Mouse (Mus musculus) layer of hippocampus, postnatal 25 days (tissue): ENCODE results near the gene Adamts5. TPM values are rescaled to one million over a fixed set of nuclear protein-coding genes. Genes with fewer than 3 reads are reported as not detected.
A peak's percentile ranks its signal among the peaks of the same experiment; 100 is the strongest.

Source experiments
- DNase-seq, 2 experiments: peaks; one replicate each; pipeline ENCODE4 v3.0.0; 2022; ENCODE audit warnings: mixed read lengths in 2 of 2, low spot score in 1 of 2; ENCODE audit errors: extremely low spot score in 1 of 2
- total RNA-seq, 2 experiments: library from RNA; stranded (reverse); gene quantifications; 2 replicates each; pipeline ENCODE4 v1.2.3; 2021

Adamts5 gene
- total RNA-seq: under 1 TPM; 0.69 to 0.73 TPM

DNA sequence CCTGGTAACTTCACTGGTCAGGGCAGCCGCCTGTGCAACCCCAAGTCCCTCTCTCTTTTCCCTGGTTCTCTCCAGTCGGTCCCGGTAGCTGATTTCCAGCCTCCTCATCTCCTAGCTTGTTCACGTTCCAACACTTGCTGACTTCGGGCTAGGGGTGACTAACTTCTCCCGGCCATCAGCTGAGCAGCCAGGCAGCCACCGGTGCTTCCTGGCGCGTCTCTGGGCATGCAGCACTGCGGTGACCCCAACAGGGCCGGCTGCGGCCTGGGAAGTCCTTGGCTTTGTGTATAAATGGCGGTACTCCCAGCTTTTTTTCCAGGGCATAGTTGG lies at the start of gene Adamts5:
TSS of gene Adamts5 (minus strand) at position 248 of the 330 bp plus-strand sequence.
- DNase-seq: no peak

DNA sequence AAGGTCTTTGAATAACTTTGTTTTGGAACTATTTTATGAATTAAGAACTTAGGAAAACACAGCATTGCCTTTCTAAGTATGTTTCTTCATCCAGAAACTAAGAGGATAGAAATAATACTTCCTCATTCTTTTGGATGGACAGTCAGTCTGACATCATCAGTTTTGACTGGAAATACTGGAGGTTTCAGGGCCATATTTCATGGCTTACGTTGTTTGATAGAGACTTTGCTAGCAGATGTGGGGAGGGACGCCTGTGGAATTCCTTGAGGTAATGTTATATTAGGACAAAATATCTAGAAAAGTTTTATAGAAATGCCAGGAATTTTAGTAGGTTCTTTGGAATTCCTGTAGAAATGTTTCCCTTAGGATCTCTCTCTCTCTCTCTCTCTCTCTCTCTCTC lies 48.7 kb upstream of the Adamts5 start:
- no peak for DNase-seq

- DNase-seq: no peak
These were observed 24.4 kb upstream of the Adamts5 start for GRCm38 (mm10) chr16:85926004-85926403.

GRCm38 (mm10) chr16:85922454-85922853 lies 20.8 kb upstream of the Adamts5 start:
- DNase-seq: no peak

GRCm38 (mm10) chr16:85920122-85920521 lies 18.5 kb upstream of the Adamts5 start:
- no peak for DNase-seq

- peak; percentile 22 to 34 for DNase-seq
These were observed 687 bp downstream of the Adamts5 start for GRCm38 (mm10) chr16:85900702-85901580.

- DNase-seq: no peak
These were observed 1.6 kb downstream of the Adamts5 start for GRCm38 (mm10) chr16:85899790-85900587.

DNA sequence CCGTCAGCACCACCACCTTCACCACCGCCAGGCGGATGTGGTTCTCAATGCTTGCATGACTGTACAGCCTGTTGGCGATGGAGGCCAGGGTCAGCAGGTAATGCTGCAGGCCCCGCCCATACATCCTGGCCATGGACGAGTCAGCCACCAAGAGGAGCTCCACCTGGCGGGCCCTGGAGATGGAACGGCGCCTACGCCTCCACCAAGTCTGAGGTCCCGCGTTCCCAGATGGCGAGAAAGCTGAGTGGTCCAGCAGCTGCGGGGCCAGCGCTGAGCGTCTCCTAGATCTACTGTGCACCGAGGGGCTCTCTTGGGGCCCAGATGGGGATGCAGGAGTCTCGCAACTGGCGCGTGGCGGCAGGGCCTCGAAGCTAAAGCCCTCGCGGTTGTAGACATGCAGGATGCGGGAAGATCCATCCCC lies 2.3 kb downstream of the Adamts5 start:
- no peak for DNase-seq

- DNase-seq: no peak
These were observed 2.8 kb downstream of the Adamts5 start for GRCm38 (mm10) chr16:85898816-85899215.

DNA sequence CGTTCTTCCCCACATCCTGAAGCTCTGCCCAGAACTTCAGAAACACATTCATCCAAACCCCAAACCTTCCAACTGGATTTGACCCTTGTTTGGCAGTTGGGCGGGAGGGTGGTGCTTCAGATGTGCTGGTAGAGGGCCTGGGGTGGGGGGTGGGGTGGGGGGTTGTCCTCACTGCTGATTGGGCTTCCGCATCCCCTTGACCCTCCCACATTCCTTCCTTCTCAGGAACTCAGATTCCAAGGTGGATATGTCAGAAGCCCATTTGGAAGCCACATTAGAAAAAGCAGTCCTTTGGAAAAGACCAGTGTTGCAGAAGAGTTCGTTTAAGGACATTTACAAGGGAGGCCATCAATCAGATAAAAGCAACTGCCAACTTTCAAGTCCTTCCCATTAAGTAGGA lies 3.2 kb downstream of the Adamts5 start:
- no peak for DNase-seq

GRCm38 (mm10) chr16:85897854-85898253 lies 3.8 kb downstream of the Adamts5 start:
- no peak for DNase-seq

DNA sequence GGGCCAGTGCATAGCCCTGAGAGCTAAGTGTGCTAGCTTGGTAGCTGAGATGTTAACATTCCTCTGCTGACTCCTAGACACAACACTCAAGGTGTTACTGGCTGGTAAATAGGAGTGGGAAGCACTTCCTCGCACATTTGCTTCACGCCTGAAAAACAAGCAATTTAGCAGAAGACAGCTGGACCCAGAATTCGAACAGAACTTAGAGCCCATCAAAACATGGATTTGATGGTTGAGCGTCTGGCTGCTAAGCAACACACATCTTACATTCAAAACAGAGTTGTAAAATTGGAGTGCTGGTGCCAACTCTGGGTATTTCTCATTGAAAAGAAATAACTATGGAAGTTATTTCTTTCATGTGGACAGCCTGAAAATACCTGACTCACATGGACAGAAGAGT lies 5.7 kb downstream of the Adamts5 start:
- no peak for DNase-seq

DNA sequence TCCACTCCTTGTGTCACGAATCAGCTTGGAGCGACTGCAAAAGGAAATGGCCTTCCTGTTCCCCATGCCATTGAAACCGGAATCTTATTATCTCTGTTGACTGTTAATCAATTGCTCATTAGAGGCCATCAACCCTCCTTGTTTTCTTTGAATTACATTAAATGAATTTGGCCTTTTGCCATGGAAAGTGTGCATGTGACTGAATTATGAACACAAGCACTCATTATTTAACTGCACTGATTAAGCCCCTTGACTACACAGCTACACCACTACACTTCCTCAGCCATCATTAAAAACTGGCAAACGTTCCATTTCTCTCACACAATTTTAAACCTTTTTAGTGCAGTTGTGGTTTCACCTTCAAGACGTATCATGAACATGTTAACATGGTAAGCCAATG lies 11.8 kb downstream of the Adamts5 start:
- no peak for DNase-seq

- peak; percentile 41 to 66 for DNase-seq
These were observed 14.2 kb downstream of the Adamts5 start for GRCm38 (mm10) chr16:85887289-85888051.

GRCm38 (mm10) chr16:85879075-85879474 lies 22.6 kb downstream of the Adamts5 start:
- no peak for DNase-seq

- DNase-seq: no peak
These were observed 27.5 kb downstream of the Adamts5 start for GRCm38 (mm10) chr16:85874141-85874540.

GRCm38 (mm10) chr16:85871971-85872370 lies 29.7 kb downstream of the Adamts5 start:
- no peak for DNase-seq

GRCm38 (mm10) chr16:85871248-85871647 lies 30.4 kb downstream of the Adamts5 start:
- no peak for DNase-seq

DNA sequence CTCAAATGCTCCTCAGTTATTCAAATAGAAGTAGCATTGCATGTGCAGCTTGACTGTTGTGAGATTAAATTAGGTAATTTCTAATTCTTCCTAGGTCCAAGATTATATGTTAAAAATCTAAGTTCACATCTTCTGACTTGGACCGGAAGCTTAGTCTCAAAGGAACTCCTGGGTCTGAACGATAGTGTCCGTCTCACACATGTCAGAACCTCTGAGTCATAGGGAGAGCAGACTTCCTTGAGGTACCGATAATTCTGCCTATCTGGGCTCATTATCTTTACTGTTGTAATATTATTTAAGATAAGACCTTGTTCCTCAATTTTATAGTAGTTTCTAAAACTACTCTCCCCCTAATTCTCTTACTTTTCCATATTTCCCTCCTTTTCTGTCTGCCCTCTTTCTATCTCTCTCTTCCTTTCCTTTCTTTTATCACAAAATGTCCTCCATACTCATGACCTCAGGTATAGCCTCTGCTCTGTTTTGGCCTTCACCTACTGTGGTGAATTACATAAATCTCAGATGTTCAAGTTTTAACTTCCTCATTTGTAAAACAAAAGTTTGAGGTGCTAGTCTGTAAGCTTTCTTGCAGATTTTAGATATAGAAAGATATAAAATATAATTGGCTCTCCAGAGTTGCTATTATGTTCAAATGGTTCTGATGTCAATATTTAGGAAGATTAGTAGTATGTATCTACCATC lies 36.8 kb downstream of the Adamts5 start:
- DNase-seq: no peak

- no peak for DNase-seq
These were observed 47.1 kb downstream of the Adamts5 start for GRCm38 (mm10) chr16:85854505-85854904.
